Comparison of ENCODE assay signal across 31 mouse cellular contexts in genomic region chr1:21246136-21246535, GRCm38 (mm10). TPM values are rescaled to one million over a fixed set of nuclear protein-coding genes. Genes with fewer than 3 reads are reported as not detected.
A peak's percentile ranks its signal among the peaks of the same experiment; 100 is the strongest.
DNase-seq lines count a peak whose midpoint lies in the region; ATAC-seq and TF ChIP-seq lines count a peak whose summit lies in the region.
"Had no signal": no experiment of that assay in that cellular context is flagged by ENCODE, and none has a peak within 500 bp of the region (broad histone marks: within the 10 kb centered on the region; RNA-seq: fewer than 3 reads in every experiment).

No protein-coding gene starts in this region.

- ATAC-seq in embryonic facial prominence, embryonic 14.5 days (ENCODE audit: low read depth): no peak; the same call in 1 of the 2 replicates
- 0 out of 2 replicates have a peak, but pooled peaks have one; percentile 46 for ATAC-seq in liver, postnatal 0 days
- no peak for ATAC-seq in hindbrain, embryonic 12.5 days (ENCODE audit: low FRiP score)
- ATAC-seq: activated CD4-positive, CD25-positive, alpha-beta regulatory T cell, adult 4 months; CD4-positive, CD25-positive, alpha-beta regulatory T cell, adult 4 months; forebrain, embryonic 14.5 days; forebrain, embryonic 16.5 days; Patski had no signal

- no peak overlapping the region for H3K4me3 ChIP-seq in embryonic facial prominence, embryonic 14.5 days (ENCODE audit: low read depth, low read length)
- H3K4me3 ChIP-seq in embryonic facial prominence, embryonic 10.5 days: no peak overlapping the region
- no peak overlapping the region for H3K4me3 ChIP-seq in heart, embryonic 10.5 days
- H3K4me3 ChIP-seq in liver, postnatal 0 days (ENCODE audit: low read depth, low read length): no peak overlapping the region
- H3K4me3 ChIP-seq in hindbrain, embryonic 12.5 days: no peak overlapping the region
- H3K4me3 ChIP-seq: embryonic facial prominence, embryonic 12.5 days; embryonic facial prominence, embryonic 15.5 days; erythroblast, embryonic 14.5 days; forebrain, embryonic 10.5 days; forebrain, embryonic 12.5 days had no signal

- no peak overlapping the region for H3K4me2 ChIP-seq in embryonic facial prominence, embryonic 14.5 days (ENCODE audit: low read depth, low read length)
- H3K4me2 ChIP-seq in liver, postnatal 0 days (ENCODE audit: low read depth, low read length): no peak overlapping the region
- H3K4me2 ChIP-seq in hindbrain, embryonic 12.5 days (replicated peaks): no peak overlapping the region
- H3K4me2 ChIP-seq: embryonic facial prominence, embryonic 12.5 days; embryonic facial prominence, embryonic 15.5 days; forebrain, embryonic 12.5 days had no signal

- no peaks in the 10 kb centered on the region for H3K9me3 ChIP-seq in embryonic facial prominence, embryonic 14.5 days (ENCODE audit: control insufficient read depth, low read length)
- no peaks in the 10 kb centered on the region for H3K9me3 ChIP-seq in embryonic facial prominence, embryonic 10.5 days
- H3K9me3 ChIP-seq in heart, embryonic 10.5 days: no peaks in the 10 kb centered on the region
- H3K9me3 ChIP-seq in liver, postnatal 0 days (ENCODE audit: low read length): no peaks in the 10 kb centered on the region
- H3K9me3 ChIP-seq in hindbrain, embryonic 12.5 days (replicated peaks): no peaks in the 10 kb centered on the region
- H3K9me3 ChIP-seq: embryonic facial prominence, embryonic 12.5 days; embryonic facial prominence, embryonic 15.5 days; forebrain, embryonic 10.5 days; forebrain, embryonic 12.5 days; G1E had no signal

- TF ChIP-seq CTCF in liver, postnatal 0 days (IDR thresholded peaks at IDR 0.05; ENCODE audit: low read depth): no peak

- no peaks in the 10 kb centered on the region for H3K36me3 ChIP-seq in embryonic facial prominence, embryonic 14.5 days (ENCODE audit: control insufficient read depth, insufficient read depth, low read length)
- no peaks in the 10 kb centered on the region for H3K36me3 ChIP-seq in embryonic facial prominence, embryonic 10.5 days (replicated peaks)
- no peaks in the 10 kb centered on the region for H3K36me3 ChIP-seq in heart, embryonic 10.5 days
- H3K36me3 ChIP-seq in liver, postnatal 0 days (replicated peaks; ENCODE audit: insufficient read depth, low read length): no peaks in the 10 kb centered on the region
- no peaks in the 10 kb centered on the region for H3K36me3 ChIP-seq in hindbrain, embryonic 12.5 days
- H3K36me3 ChIP-seq: embryonic facial prominence, embryonic 12.5 days; embryonic facial prominence, embryonic 15.5 days; forebrain, embryonic 10.5 days; forebrain, embryonic 12.5 days; G1E had no signal

- no peak for TF ChIP-seq EP300 in liver, postnatal 0 days (IDR thresholded peaks at IDR 0.05; ENCODE audit: low read depth)

- no peak overlapping the region for H3K9ac ChIP-seq in embryonic facial prominence, embryonic 14.5 days (ENCODE audit: low read depth, low read length)
- no peak overlapping the region for H3K9ac ChIP-seq in liver, postnatal 0 days (replicated peaks)
- no peak overlapping the region for H3K9ac ChIP-seq in hindbrain, embryonic 12.5 days
- H3K9ac ChIP-seq: embryonic facial prominence, embryonic 12.5 days; embryonic facial prominence, embryonic 15.5 days; forebrain, embryonic 12.5 days had no signal

- no peak overlapping the region for H3K27ac ChIP-seq in embryonic facial prominence, embryonic 14.5 days (replicated peaks; ENCODE audit: low read depth, low read length)
- H3K27ac ChIP-seq in embryonic facial prominence, embryonic 10.5 days (replicated peaks): no peak overlapping the region
- no peak overlapping the region for H3K27ac ChIP-seq in heart, embryonic 10.5 days
- H3K27ac ChIP-seq in liver, postnatal 0 days (ENCODE audit: low read depth): no peak overlapping the region
- no peak overlapping the region for H3K27ac ChIP-seq in hindbrain, embryonic 12.5 days
- H3K27ac ChIP-seq: embryonic facial prominence, embryonic 12.5 days; embryonic facial prominence, embryonic 15.5 days; forebrain, embryonic 10.5 days; forebrain, embryonic 12.5 days had no signal

- WGBS in embryonic facial prominence, embryonic 14.5 days: 60% methylated on average over 3 of the region's 3 CpGs
- 86% methylated on average over 3 of the region's 3 CpGs for WGBS in embryonic facial prominence, embryonic 10.5 days
- WGBS in heart, embryonic 10.5 days: 76% methylated on average over 3 of the region's 3 CpGs
- WGBS in liver, postnatal 0 days (ENCODE audit: insufficient replicate concordance): 59% methylated on average over 3 of the region's 3 CpGs
- 78% methylated on average over 3 of the region's 3 CpGs for WGBS in hindbrain, embryonic 12.5 days

- H3K4me1 ChIP-seq in embryonic facial prominence, embryonic 14.5 days (ENCODE audit: control insufficient read depth, insufficient read depth, low read length): no peaks in the 10 kb centered on the region
- no peaks in the 10 kb centered on the region for H3K4me1 ChIP-seq in embryonic facial prominence, embryonic 10.5 days
- no peaks in the 10 kb centered on the region for H3K4me1 ChIP-seq in heart, embryonic 10.5 days
- no peaks in the 10 kb centered on the region for H3K4me1 ChIP-seq in liver, postnatal 0 days (ENCODE audit: insufficient read depth)
- no peaks in the 10 kb centered on the region for H3K4me1 ChIP-seq in hindbrain, embryonic 12.5 days
- H3K4me1 ChIP-seq: embryonic facial prominence, embryonic 12.5 days; embryonic facial prominence, embryonic 15.5 days; forebrain, embryonic 10.5 days; forebrain, embryonic 12.5 days had no signal

- peak; percentile 27 for DNase-seq in embryonic facial prominence, embryonic 14.5 days (ENCODE audit: low spot score)
- DNase-seq in embryonic facial prominence, embryonic 10.5 days (ENCODE audit: low spot score): no peak
- DNase-seq in heart, adult 11 months: peak; percentile 63
- DNase-seq in heart, embryonic 10.5 days (ENCODE audit: low spot score): no peak
- no peak for DNase-seq in liver, postnatal 0 days
- DNase-seq in liver: no peak
- DNase-seq in brain, adult 2 months (ENCODE audit: low read depth, low spot score): peak; percentile 65
- DNase-seq: adrenal gland, adult 8-10 months; adrenal gland, postnatal 14 days; adrenal gland, postnatal 36 days; B cell, adult 2 months; cerebellum, adult 11 months; cerebellum, adult 18-20 months; cerebellum, adult 8-10 months; cerebellum, adult 9-11 months; cerebellum, postnatal 14 days; cerebellum, postnatal 36 days; embryo, embryonic 11 days had no signal

- no peaks in the 10 kb centered on the region for H3K27me3 ChIP-seq in embryonic facial prominence, embryonic 14.5 days (replicated peaks; ENCODE audit: control insufficient read depth, insufficient read depth, low read length)
- no peaks in the 10 kb centered on the region for H3K27me3 ChIP-seq in embryonic facial prominence, embryonic 10.5 days (replicated peaks; ENCODE audit: low read depth, poor library complexity, severe bottlenecking)
- H3K27me3 ChIP-seq in heart, embryonic 10.5 days (ENCODE audit: insufficient read depth, poor library complexity, severe bottlenecking): no peaks in the 10 kb centered on the region
- H3K27me3 ChIP-seq in liver, postnatal 0 days (ENCODE audit: insufficient read depth, low read length): no peaks in the 10 kb centered on the region
- H3K27me3 ChIP-seq in hindbrain, embryonic 12.5 days: no peaks in the 10 kb centered on the region
- H3K27me3 ChIP-seq: CH12.LX; embryonic facial prominence, embryonic 12.5 days; embryonic facial prominence, embryonic 15.5 days; forebrain, embryonic 12.5 days; Patski had no signal

RNA-seq across cellular contexts. Expression of gene Gsta3, which starts 5.7 kb away (rescaled TPM):
- 3.4 and 4.4 TPM in 2 replicates for polyA plus RNA-seq in embryonic facial prominence, embryonic 14.5 days (2014; fragmentation: Nextera tagmentation; extraction: Ambion mirVana)
- 0.20 and 0.52 TPM in 2 replicates for polyA plus RNA-seq in embryonic facial prominence, embryonic 10.5 days (2016; fragmentation: Nextera tagmentation; extraction: Ambion mirVana)
- polyA plus RNA-seq in heart, embryonic 10.5 days (2016; fragmentation: Nextera tagmentation; extraction: Ambion mirVana): 0.51 TPM in 1 of 2 replicates, not detected in the other
- polyA plus RNA-seq in liver, postnatal 0 days (2015; fragmentation: Nextera tagmentation; extraction: Ambion mirVana): 143 and 187 TPM in 2 replicates
- 0.35 and 0.53 TPM in 2 replicates for polyA plus RNA-seq in hindbrain, embryonic 12.5 days (2016; fragmentation: Nextera tagmentation; extraction: Ambion mirVana)
- polyA plus RNA-seq: G1E had no signal

RNA-seq across cellular contexts. Expression of gene Tmem14a, which starts 27.8 kb away (rescaled TPM):
- 11.5 and 12.2 TPM in 2 replicates for polyA plus RNA-seq in embryonic facial prominence, embryonic 14.5 days (2014; fragmentation: Nextera tagmentation; extraction: Ambion mirVana)
- 7.9 TPM in 2 replicates for polyA plus RNA-seq in embryonic facial prominence, embryonic 10.5 days (2016; fragmentation: Nextera tagmentation; extraction: Ambion mirVana)
- 8.7 and 12.9 TPM in 2 replicates for polyA plus RNA-seq in heart, embryonic 10.5 days (2016; fragmentation: Nextera tagmentation; extraction: Ambion mirVana)
- polyA plus RNA-seq in liver, postnatal 0 days (2015; fragmentation: Nextera tagmentation; extraction: Ambion mirVana): 1.7 and 1.9 TPM in 2 replicates
- polyA plus RNA-seq in hindbrain, embryonic 12.5 days (2016; fragmentation: Nextera tagmentation; extraction: Ambion mirVana): 13.7 and 15.3 TPM in 2 replicates
- polyA plus RNA-seq: erythroblast, embryonic 14.5 days had no signal

Comparison
In these comparisons a context has a peak if more than half of its experiments do, and no peak if none do; other contexts are left out.
1. DNase-seq: peak in embryonic facial prominence, embryonic 14.5 days (single experiment), heart, adult 11 months (single experiment) and brain, adult 2 months (single experiment); none in embryonic facial prominence, embryonic 10.5 days (single experiment), heart, embryonic 10.5 days (single experiment), liver, postnatal 0 days (single experiment) and liver (single experiment).
2. RNA of gene Gsta3, which starts 5.7 kb away (polyA plus RNA-seq): 143 to 187 TPM in liver, postnatal 0 days; 3.4 to 4.4 TPM in embryonic facial prominence, embryonic 14.5 days, 0.35 to 0.53 TPM in hindbrain, embryonic 12.5 days, 0.51 TPM in heart, embryonic 10.5 days and 0.20 to 0.52 TPM in embryonic facial prominence, embryonic 10.5 days; every median in the first group is over 10 times any median in the second.